Mouse (Mus musculus): ENCODE measurements around the gene Gm21836. TPM values are rescaled to one million over a fixed set of nuclear protein-coding genes. Genes with fewer than 3 reads are reported as not detected.
"Not testable (repeated sequence)": the region's sequence is repeated elsewhere in the genome, so short reads cannot be mapped to it uniquely, and the experiment has no call there.

The Gm21836 gene
- polyA plus RNA-seq (2015; fragmentation: Nextera tagmentation; extraction: Ambion mirVana), result not detected in 2 replicates

GRCm38 (mm10) chr9:124493693-124494092, at the start of gene Gm21836:
Gm21836 (minus strand) TSS chr9:124493793.
- ATAC-seq (ENCODE audit: low FRiP score); H3K4me3 ChIP-seq; H3K36me3 ChIP-seq; H3K9ac ChIP-seq; H3K4me1 ChIP-seq (replicated peaks); H3K27me3 ChIP-seq; H3K27ac ChIP-seq; H3K4me2 ChIP-seq: not testable (repeated sequence)
- peaks cover 21% of the 10 kb centered on the region for H3K9me3 ChIP-seq
- 91% methylated on average over 2 of the region's 2 CpGs for WGBS

- not testable (repeated sequence) for H3K4me2 ChIP-seq; H3K27me3 ChIP-seq; H3K9me3 ChIP-seq; H3K27ac ChIP-seq; H3K4me3 ChIP-seq; ATAC-seq (ENCODE audit: low FRiP score); H3K9ac ChIP-seq; H3K4me1 ChIP-seq (replicated peaks)
- peaks cover 13% of the 10 kb centered on the region for H3K36me3 ChIP-seq
- WGBS, result 60% methylated on average over 13 of the region's 15 CpGs
Measured at GRCm38 (mm10) chr9:124480361-124480980, 13.1 kb downstream of the Gm21836 start.

- Histone ChIP-seq H3K9me3 (0 out of 2 replicates have a peak, but pooled peaks cover 6% of the 10 kb centered on the region), H3K27ac (no peak overlapping the region), H3K27me3 (no peaks in the 10 kb centered on the region), H3K4me3 (no peak overlapping the region), H3K36me3 (peaks cover 17% of the 10 kb centered on the region), H3K4me1 (replicated peaks) (no peaks in the 10 kb centered on the region), H3K9ac (no peak overlapping the region), H3K4me2 (no peak overlapping the region)
- WGBS, result 84% methylated on average over 3 of the region's 3 CpGs
- no peak for ATAC-seq (ENCODE audit: low FRiP score)
Measured at GRCm38 (mm10) chr9:124478081-124478480, 15.5 kb downstream of the Gm21836 start.

GRCm38 (mm10) chr9:124476096-124476902, 17.3 kb downstream of the Gm21836 start, which contains the start of gene Ppp2r3d:
Ppp2r3d (minus strand) TSS chr9:124476898.
- Histone ChIP-seq H3K27ac (no peak within 1 kb of the TSS), H3K4me3 (no peak within 1 kb of the TSS), H3K4me1 (replicated peaks) (no peaks in the 10 kb centered on the region), H3K9ac (no peak within 1 kb of the TSS), H3K27me3 (no peaks in the 10 kb centered on the region), H3K4me2 (no peak within 1 kb of the TSS), H3K36me3 (peaks cover 17% of the 10 kb centered on the region), H3K9me3 (0 out of 2 replicates have a peak, but pooled peaks cover 6% of the 10 kb centered on the region)
- ATAC-seq (ENCODE audit: low FRiP score), result peak; percentile 57; the same call in 1 of the 2 replicates
- WGBS, result 96% methylated on average over 22 of the region's 22 CpGs

GRCm38 (mm10) chr9:124475689-124476088, 17.9 kb downstream of the Gm21836 start:
- Histone ChIP-seq H3K4me2 (no peak overlapping the region), H3K36me3 (peaks cover 17% of the 10 kb centered on the region), H3K4me3 (no peak overlapping the region), H3K9me3 (0 out of 2 replicates have a peak, but pooled peaks cover 6% of the 10 kb centered on the region), H3K9ac (no peak overlapping the region), H3K27ac (no peak overlapping the region; the same call in 1 of the 2 replicates), H3K4me1 (replicated peaks) (no peaks in the 10 kb centered on the region), H3K27me3 (no peaks in the 10 kb centered on the region)
- 87% methylated on average over 15 of the region's 15 CpGs for WGBS
- peak; percentile 54; the same call in 1 of the 2 replicates for ATAC-seq (ENCODE audit: low FRiP score)

- Histone ChIP-seq H3K9ac (no peak overlapping the region), H3K27me3 (no peaks in the 10 kb centered on the region)
- WGBS, result 0% methylated on average over 1 of the region's 1 CpGs
Measured at GRCm38 (mm10) chr9:124456572-124456971, 37.0 kb downstream of the Gm21836 start.

More at GRCm38 (mm10) chr9:124456572-124456971, 37.0 kb downstream of the Gm21836 start:
- H3K27ac ChIP-seq, result no peak overlapping the region
- H3K36me3 ChIP-seq, result no peaks in the 10 kb centered on the region
- H3K4me3 ChIP-seq, result no peak overlapping the region
- H3K9me3 ChIP-seq, result no peaks in the 10 kb centered on the region
- H3K4me1 ChIP-seq (replicated peaks), result no peaks in the 10 kb centered on the region
- no peak for ATAC-seq (ENCODE audit: low FRiP score)
- H3K4me2 ChIP-seq, result no peak overlapping the region

Other genes starting within 250 kb of the Gm21836 start
- 9.5 and 12.0 TPM in 2 replicates for gene 2010315B03Rik, start 181.1 kb downstream of the Gm21836 start, polyA plus RNA-seq (2015; fragmentation: Nextera tagmentation; extraction: Ambion mirVana)
- gene Ppp2r3d, start 16.9 kb downstream of the Gm21836 start, polyA plus RNA-seq (2015; fragmentation: Nextera tagmentation; extraction: Ambion mirVana), result 154 and 166 TPM in 2 replicates